Mouse (Mus musculus) stomach, embryonic 15.5 days (tissue): ENCODE data around the gene Ncapd2. TPM values are rescaled to one million over a fixed set of nuclear protein-coding genes. Genes with fewer than 3 reads are reported as not detected.
"Not testable (repeated sequence)": the region's sequence is repeated elsewhere in the genome, so short reads cannot be mapped to it uniquely, and the experiment has no call there.

Experiments
- ATAC-seq: fragments of 200-750 bp; cut with Nextera tagmentation; 2 replicates; pipeline ENCODE4 v1.8.0; 2017; ENCODE audit warnings: low read depth, moderate number of reproducible peaks, moderate TSS enrichment; ENCODE audit not compliant: insufficient read depth, low FRiP score
- H3K27ac ChIP-seq: fragments of 300-500 bp; sonication (generic); 2 replicates; pipeline ENCODE4 v1.5.1; 2015; ENCODE audit warnings: mild to moderate bottlenecking, inconsistent platforms
- H3K27me3 ChIP-seq: fragments of 300-500 bp; sonication (generic); replicated peaks from 2 replicates; pipeline ENCODE4 v1.6.1; 2015; ENCODE audit warnings: inconsistent platforms
- H3K36me3 ChIP-seq: fragments of 300-500 bp; sonication (generic); 2 replicates; pipeline ENCODE4 v1.6.1; 2015; ENCODE audit warnings: inconsistent platforms
- H3K4me1 ChIP-seq: fragments of 300-500 bp; sonication (generic); 2 replicates; pipeline ENCODE4 v1.6.1; 2015; ENCODE audit warnings: inconsistent platforms
- H3K4me2 ChIP-seq: fragments of 300-500 bp; sonication (generic); 2 replicates; pipeline ENCODE4 v1.6.1; 2015; ENCODE audit warnings: mild to moderate bottlenecking, inconsistent platforms
- H3K4me3 ChIP-seq: fragments of 300-500 bp; sonication (generic); replicated peaks from 2 replicates; pipeline ENCODE4 v1.5.1; 2015; ENCODE audit warnings: inconsistent platforms
- H3K9ac ChIP-seq: fragments of 300-500 bp; sonication (generic); 2 replicates; pipeline ENCODE4 v1.6.1; 2015; ENCODE audit warnings: inconsistent platforms
- H3K9me3 ChIP-seq: fragments of 300-500 bp; sonication (generic); 2 replicates; pipeline ENCODE4 v1.6.1; 2016; ENCODE audit warnings: inconsistent platforms
- WGBS: fragments of 180-500 bp; shearing (Covaris S2); methylation state at CpG from one replicate; pipeline ENCODE4 v1.1.7; 2015; 5-methylcytosine and 5-hydroxymethylcytosine counted together
- polyA plus RNA-seq: library from polyadenylated mRNA; unstranded; fragments of >200 nt; fragmentation: Nextera tagmentation; extraction: Ambion mirVana; gene quantifications from 2 replicates; pipeline ENCODE4 v1.2.1, GENCODE M21; 2015

Ncapd2 gene
- polyA plus RNA-seq, 1 experiment from 2014 or later: 107 TPM

DNA sequence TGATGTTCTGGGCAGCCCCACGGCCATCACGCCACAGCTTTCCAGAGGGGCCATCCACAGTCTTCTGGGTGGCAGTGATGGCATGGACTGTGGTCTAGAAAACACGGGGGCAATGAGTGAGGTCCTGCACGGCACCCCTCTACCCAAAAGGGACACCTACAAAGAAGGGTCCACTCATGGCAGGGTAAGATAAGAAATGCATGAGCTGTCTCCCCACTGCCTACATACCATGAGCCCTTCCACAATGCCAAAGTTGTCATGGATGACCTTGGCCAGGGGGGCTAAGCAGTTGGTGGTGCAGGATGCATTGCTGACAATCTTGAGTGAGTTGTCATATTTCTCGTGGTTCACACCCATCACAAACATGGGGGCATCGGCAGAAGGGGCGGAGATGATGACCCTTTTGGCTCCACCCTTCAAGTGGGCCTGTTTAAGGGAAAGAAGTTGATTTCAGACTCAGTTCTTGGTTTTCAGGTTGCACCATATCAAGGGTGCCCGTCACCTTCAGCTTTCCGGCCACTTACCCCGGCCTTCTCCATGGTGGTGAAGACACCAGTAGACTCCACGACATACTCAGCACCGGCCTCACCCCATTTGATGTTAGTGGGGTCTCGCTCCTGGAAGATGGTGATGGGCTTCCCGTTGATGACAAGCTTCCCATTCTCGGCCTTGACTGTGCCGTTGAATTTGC lies 28.7 kb downstream of the Ncapd2 start:
- H3K4me3 ChIP-seq, H3K27me3 ChIP-seq, H3K9me3 ChIP-seq, H3K9ac ChIP-seq, H3K27ac ChIP-seq, ATAC-seq: not testable (repeated sequence)
- Histone ChIP-seq H3K36me3 (peaks cover 28% of the 10 kb centered on the region), H3K4me2 (peak overlapping the region; percentile 79; the same call in 1 of the 2 replicates), H3K4me1 (peaks cover 42% of the 10 kb centered on the region)
- 69% methylated on average over 13 of the region's 16 CpGs for WGBS

GRCm38 (mm10) chr6:125161971-125162370 lies 29.5 kb downstream of the Ncapd2 start:
- WGBS: 8% methylated on average over 4 of the region's 5 CpGs
- ATAC-seq: not testable (repeated sequence)

DNA sequence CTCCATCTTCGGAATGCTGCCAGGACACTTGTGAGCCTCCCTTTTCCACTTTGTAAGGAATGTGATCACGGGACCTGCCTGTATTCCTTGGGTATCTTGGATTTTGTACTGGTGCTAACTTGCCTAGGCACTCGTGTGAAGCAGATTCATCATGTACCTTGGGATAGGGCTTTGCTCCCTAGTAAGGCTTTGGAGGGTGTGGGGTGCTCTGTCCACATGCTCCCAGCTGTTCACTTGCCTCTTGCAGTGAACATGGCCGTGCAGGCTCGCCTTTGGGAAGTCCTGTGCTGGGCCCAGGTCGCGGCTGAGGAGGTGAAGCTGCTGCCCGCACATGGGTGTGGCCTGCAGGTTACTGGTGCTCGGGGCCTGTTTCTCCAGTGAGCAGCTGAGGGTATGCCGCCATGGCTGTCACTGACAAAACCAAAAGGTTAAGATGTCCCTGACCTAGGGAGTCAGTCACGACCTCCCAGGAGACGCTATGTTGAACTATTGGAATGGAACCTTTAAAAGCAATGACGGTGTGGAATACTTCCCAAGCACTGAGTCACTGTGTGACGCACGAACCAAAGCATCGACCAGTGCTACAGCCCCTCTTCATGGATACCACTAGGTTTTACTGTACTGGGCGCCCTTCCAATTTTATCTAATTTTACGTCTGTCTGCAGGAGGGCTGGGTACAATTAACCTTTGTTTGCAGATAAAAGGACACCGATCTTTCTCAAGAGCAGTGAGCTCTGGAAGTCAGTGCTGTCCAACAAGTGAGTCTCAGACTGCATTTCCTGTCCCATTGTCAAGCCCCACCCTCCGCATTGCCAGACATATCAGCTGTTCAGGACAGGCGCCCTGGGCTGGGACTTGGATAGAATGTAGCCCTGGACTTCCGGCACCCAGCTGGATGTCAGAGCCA lies 30.4 kb downstream of the Ncapd2 start:
- peak overlapping the region; percentile 49 for H3K27ac ChIP-seq
- peaks cover 25% of the 10 kb centered on the region for H3K36me3 ChIP-seq
- ATAC-seq: no peak

More at GRCm38 (mm10) chr6:125161971-125162370, 29.5 kb downstream of the Ncapd2 start:
- H3K4me2 ChIP-seq, H3K9ac ChIP-seq, H3K9me3 ChIP-seq, H3K27ac ChIP-seq, H3K4me3 ChIP-seq, H3K27me3 ChIP-seq: not testable (repeated sequence)
- H3K4me1 ChIP-seq: peaks cover 34% of the 10 kb centered on the region
- peaks cover 25% of the 10 kb centered on the region for H3K36me3 ChIP-seq

GRCm38 (mm10) chr6:125160558-125160853 lies 31.0 kb downstream of the Ncapd2 start:
- Histone ChIP-seq H3K27me3 (no peaks in the 10 kb centered on the region), H3K4me3 (no peak overlapping the region), H3K4me2 (no peak overlapping the region), H3K27ac (peak overlapping the region; percentile 49), H3K9me3 (no peaks in the 10 kb centered on the region), H3K4me1 (peaks cover 25% of the 10 kb centered on the region), H3K9ac (no peak overlapping the region), H3K36me3 (peaks cover 25% of the 10 kb centered on the region)
- no peak for ATAC-seq
- WGBS: 65% methylated on average over 10 of the region's 10 CpGs

More for the DNA sequence above, 30.4 kb downstream of the Ncapd2 start:
- Histone ChIP-seq H3K9me3 (no peaks in the 10 kb centered on the region), H3K27me3 (no peaks in the 10 kb centered on the region), H3K9ac (no peak overlapping the region), H3K4me3 (no peak overlapping the region), H3K4me2 (no peak overlapping the region), H3K4me1 (peaks cover 25% of the 10 kb centered on the region)
- WGBS: 22% methylated on average over 22 of the region's 22 CpGs

DNA sequence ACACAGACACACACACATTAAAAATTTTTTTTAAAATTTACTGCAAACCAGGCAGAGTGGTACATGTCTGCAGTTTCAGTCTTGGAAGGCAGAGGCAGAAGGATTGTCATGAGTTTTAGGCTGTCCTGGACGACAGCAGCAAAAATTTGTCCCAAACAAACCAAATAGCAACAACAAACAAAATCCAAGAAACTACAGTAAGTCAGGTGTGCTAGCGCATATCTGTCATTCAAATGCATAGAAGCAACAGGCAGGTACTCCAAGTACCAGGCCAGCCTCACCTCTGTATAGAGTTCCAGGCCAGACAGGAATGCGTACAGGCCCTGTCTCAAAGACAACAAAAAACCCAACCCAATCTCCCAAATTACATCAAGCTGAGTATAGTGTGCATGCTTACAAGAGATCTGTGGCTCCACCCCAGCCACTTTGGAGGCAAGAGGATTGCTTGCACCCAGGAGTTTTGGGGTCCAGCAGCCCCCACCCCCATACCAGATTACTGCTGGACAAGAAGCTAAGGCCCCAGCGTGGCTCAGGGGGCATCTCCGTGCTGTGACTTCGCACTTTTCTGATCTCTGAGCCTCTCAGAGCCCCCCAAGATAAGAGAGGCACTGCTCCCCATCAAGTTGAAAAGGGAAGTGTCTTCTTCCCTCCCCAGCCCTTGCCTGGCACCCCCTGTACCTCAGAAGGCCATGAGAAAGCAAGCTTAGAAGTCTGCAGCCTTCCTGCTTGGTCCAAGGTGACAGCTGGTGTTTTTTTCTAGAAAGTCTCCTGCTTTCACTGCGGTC lies 31.5 kb downstream of the Ncapd2 start:
- H3K9ac ChIP-seq: no peak overlapping the region
- H3K27me3 ChIP-seq: no peaks in the 10 kb centered on the region
- ATAC-seq: no peak
- WGBS: 78% methylated on average over 7 of the region's 7 CpGs
- no peak overlapping the region for H3K4me3 ChIP-seq
- H3K36me3 ChIP-seq: peaks cover 25% of the 10 kb centered on the region
- peaks cover 25% of the 10 kb centered on the region for H3K4me1 ChIP-seq
- H3K27ac ChIP-seq: peak overlapping the region; percentile 49; the same call in 1 of the 2 replicates
- no peaks in the 10 kb centered on the region for H3K9me3 ChIP-seq
- no peak overlapping the region for H3K4me2 ChIP-seq

DNA sequence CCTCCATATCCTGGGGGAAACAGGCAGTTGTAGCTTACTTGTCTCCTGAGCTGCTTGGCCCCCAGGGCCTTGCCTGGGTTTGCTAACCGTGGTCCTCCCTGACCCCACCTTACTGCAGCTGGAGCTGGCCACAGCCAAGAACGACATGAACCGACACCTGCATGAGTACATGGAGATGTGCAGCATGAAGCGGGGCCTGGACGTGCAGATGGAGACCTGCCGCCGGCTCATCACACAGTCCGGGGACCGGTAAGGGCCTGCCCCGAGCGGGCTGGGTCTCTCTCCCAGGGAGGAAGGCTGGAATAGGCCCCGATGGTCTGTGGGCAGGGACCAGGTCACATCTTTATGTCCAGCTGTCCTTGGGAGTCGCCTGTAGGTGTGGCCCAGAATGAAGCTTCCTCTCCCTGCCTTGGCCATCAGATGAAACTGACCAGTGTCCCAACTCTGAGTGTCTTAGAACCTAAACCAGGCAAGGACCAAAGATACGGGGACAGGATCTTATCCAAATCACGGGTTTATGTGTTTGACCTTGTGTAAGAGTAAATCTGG lies 32.5 kb downstream of the Ncapd2 start:
- Histone ChIP-seq H3K4me3 (no peak overlapping the region), H3K4me1 (peaks cover 20% of the 10 kb centered on the region), H3K27ac (no peak overlapping the region), H3K9ac (no peak overlapping the region), H3K4me2 (no peak overlapping the region), H3K27me3 (no peaks in the 10 kb centered on the region), H3K9me3 (no peaks in the 10 kb centered on the region), H3K36me3 (peaks cover 25% of the 10 kb centered on the region)
- WGBS: 82% methylated on average over 15 of the region's 15 CpGs
- no peak for ATAC-seq

GRCm38 (mm10) chr6:125156903-125157614 lies 34.4 kb downstream of the Ncapd2 start:
- H3K4me1 ChIP-seq: peaks cover 17% of the 10 kb centered on the region
- H3K9me3 ChIP-seq: no peaks in the 10 kb centered on the region
- H3K36me3 ChIP-seq: peaks cover 17% of the 10 kb centered on the region; the same call in 1 of the 2 replicates
- no peak overlapping the region for H3K27ac ChIP-seq
- whole genome bisulfite sequencing: 65% methylated on average over 7 of the region's 7 CpGs
- no peak overlapping the region for H3K9ac ChIP-seq
- H3K27me3 ChIP-seq: no peaks in the 10 kb centered on the region
- H3K4me3 ChIP-seq: no peak overlapping the region
- ATAC-seq: no peak
- H3K4me2 ChIP-seq: no peak overlapping the region

DNA sequence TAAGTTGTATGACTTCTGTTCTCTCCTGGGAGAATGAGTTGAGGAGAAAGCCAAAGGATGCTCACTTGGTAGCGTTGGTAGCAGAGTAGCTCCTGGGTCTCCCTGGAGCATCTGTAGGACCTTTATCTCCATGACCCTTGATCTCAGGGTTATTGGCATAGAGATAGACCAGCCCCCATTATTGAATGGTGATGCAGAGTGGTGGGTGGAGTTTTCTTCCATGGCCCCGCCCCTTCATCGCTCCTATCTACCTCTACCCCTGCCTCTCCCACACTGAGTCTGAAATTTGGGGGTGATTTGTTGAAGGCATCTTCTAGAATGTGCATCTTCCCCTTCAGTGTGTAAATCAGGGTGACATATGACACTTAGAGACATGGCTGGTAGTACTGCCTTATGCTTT lies 35.0 kb downstream of the Ncapd2 start:
- peaks cover 17% of the 10 kb centered on the region; the same call in 1 of the 2 replicates for H3K36me3 ChIP-seq
- no peaks in the 10 kb centered on the region for H3K27me3 ChIP-seq
- peaks cover 17% of the 10 kb centered on the region for H3K4me1 ChIP-seq
- no peak for ATAC-seq
- H3K9ac ChIP-seq: no peak overlapping the region
- H3K27ac ChIP-seq: no peak overlapping the region
- 79% methylated on average over 3 of the region's 3 CpGs for WGBS
- no peak overlapping the region for H3K4me3 ChIP-seq
- H3K9me3 ChIP-seq: no peaks in the 10 kb centered on the region
- H3K4me2 ChIP-seq: no peak overlapping the region

DNA sequence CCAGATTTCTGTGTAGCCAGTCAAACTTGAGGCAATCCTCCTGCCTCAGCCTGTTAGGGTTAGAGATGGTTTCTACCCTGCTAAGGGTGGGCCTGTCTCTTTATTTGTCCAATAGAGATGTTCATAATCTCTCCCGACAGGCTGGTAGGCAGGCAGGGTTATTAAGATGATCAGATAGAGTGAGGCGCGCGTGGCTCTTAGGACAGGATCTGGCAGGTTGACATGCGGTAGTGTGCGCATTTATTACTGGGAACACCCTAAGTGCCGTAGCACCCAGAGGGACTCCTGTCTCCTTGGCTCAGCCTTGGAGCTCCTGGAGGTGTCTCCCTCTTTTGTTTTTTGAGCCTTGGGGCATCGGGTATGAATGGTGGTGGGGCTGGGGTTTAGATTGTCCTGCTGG lies 36.2 kb downstream of the Ncapd2 start:
- no peak for ATAC-seq
- peaks cover 15% of the 10 kb centered on the region for H3K36me3 ChIP-seq
- WGBS: 82% methylated on average over 8 of the region's 8 CpGs

GRCm38 (mm10) chr6:125154550-125154949 lies 37.0 kb downstream of the Ncapd2 start:
- no peak overlapping the region for H3K4me3 ChIP-seq
- 0 out of 2 replicates have a peak, but pooled peaks cover 9% of the 10 kb centered on the region for H3K4me1 ChIP-seq
- H3K27me3 ChIP-seq: no peaks in the 10 kb centered on the region
- no peak overlapping the region for H3K9ac ChIP-seq
- no peaks in the 10 kb centered on the region for H3K9me3 ChIP-seq
- H3K4me2 ChIP-seq: no peak overlapping the region
- no peak for ATAC-seq
- peaks cover 10% of the 10 kb centered on the region for H3K36me3 ChIP-seq
- no peak overlapping the region for H3K27ac ChIP-seq

More for the DNA sequence above, 36.2 kb downstream of the Ncapd2 start:
- Histone ChIP-seq H3K4me3 (no peak overlapping the region), H3K9me3 (no peaks in the 10 kb centered on the region), H3K4me1 (0 out of 2 replicates have a peak, but pooled peaks cover 6% of the 10 kb centered on the region), H3K4me2 (no peak overlapping the region), H3K9ac (no peak overlapping the region), H3K27ac (no peak overlapping the region), H3K27me3 (no peaks in the 10 kb centered on the region)

DNA sequence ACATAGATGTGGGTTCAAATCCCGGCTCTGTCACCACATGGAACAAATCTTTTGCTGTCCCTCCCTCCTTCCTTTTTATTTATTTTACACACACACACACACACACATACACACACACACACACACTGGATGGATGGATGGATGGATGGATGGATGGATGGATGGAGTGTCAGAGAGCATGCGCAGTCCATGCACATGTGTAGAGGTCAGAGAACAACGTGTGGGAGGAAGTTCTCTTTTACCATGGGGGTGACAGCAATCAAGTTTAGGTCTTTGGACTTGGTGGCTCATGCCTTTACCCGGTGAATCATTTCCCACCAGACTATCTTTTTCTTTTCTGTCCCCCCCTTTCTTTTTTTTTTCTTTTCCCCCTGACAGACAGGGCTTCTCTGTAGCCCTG lies 37.8 kb downstream of the Ncapd2 start:
- WGBS: 81% methylated on average over 4 of the region's 4 CpGs
- Histone ChIP-seq H3K9me3 (no peaks in the 10 kb centered on the region), H3K4me1 (peaks cover 14% of the 10 kb centered on the region), H3K4me3 (no peak overlapping the region), H3K4me2 (no peak overlapping the region), H3K27ac (no peak overlapping the region), H3K27me3 (no peaks in the 10 kb centered on the region), H3K36me3 (peaks cover 10% of the 10 kb centered on the region), H3K9ac (no peak overlapping the region)
- ATAC-seq: no peak
